Mouse (Mus musculus): ENCODE results near the gene Dip2c.

The Dip2c gene

GRCm38 (mm10) chr13:9329307-9329915 lies 53.1 kb downstream of the Dip2c start:
- in situ Hi-C loops (cut with MseI, MboI): no loop called here

- in situ Hi-C loops (cut with MseI, MboI): no loop called here
Measured at GRCm38 (mm10) chr13:9333187-9333586, 56.9 kb downstream of the Dip2c start.

GRCm38 (mm10) chr13:9340293-9340692 lies 64.0 kb downstream of the Dip2c start:
- in situ Hi-C loops (cut with MseI, MboI): no loop called here

- in situ Hi-C loops (cut with MseI, MboI): no loop called here
Measured at GRCm38 (mm10) chr13:9342696-9343095, 66.4 kb downstream of the Dip2c start.

- in situ Hi-C loops (cut with MseI, MboI): no loop called here
Measured at GRCm38 (mm10) chr13:9347448-9347847, 71.1 kb downstream of the Dip2c start.

GRCm38 (mm10) chr13:9350670-9351069 lies 74.3 kb downstream of the Dip2c start:
- in situ Hi-C loops (cut with MseI, MboI): no loop called here

- in situ Hi-C loops (cut with MseI, MboI): no loop called here
Measured at GRCm38 (mm10) chr13:9353890-9354289, 77.6 kb downstream of the Dip2c start.

- in situ Hi-C loops (cut with MseI, MboI): no loop called here
Measured at GRCm38 (mm10) chr13:9355331-9355730, 79.0 kb downstream of the Dip2c start.

- in situ Hi-C loops (cut with MseI, MboI): no loop called here
Measured at GRCm38 (mm10) chr13:9361457-9361856, 85.1 kb downstream of the Dip2c start.

- in situ Hi-C loops (cut with MseI, MboI): no loop called here
Measured at GRCm38 (mm10) chr13:9371387-9371786, 95.1 kb downstream of the Dip2c start.

- in situ Hi-C loops (cut with MseI, MboI): no loop called here
Measured at GRCm38 (mm10) chr13:9377130-9377529, 100.8 kb downstream of the Dip2c start.

- in situ Hi-C loops (cut with MseI, MboI): no loop called here
Measured at GRCm38 (mm10) chr13:9380740-9381410, 104.5 kb downstream of the Dip2c start.

GRCm38 (mm10) chr13:9388017-9388416 lies 111.7 kb downstream of the Dip2c start:
- in situ Hi-C loops (cut with MseI, MboI): no loop called here

GRCm38 (mm10) chr13:9389334-9389733 lies 113.0 kb downstream of the Dip2c start:
- in situ Hi-C loops (cut with MseI, MboI): no loop called here

- in situ Hi-C loops (cut with MseI, MboI): no loop called here
Measured at GRCm38 (mm10) chr13:9390204-9390804, 114.0 kb downstream of the Dip2c start.

- in situ Hi-C loops (cut with MseI, MboI): no loop called here
Measured at GRCm38 (mm10) chr13:9393470-9393869, 117.1 kb downstream of the Dip2c start.

- in situ Hi-C loops (cut with MseI, MboI): no loop called here
Measured at GRCm38 (mm10) chr13:9395286-9395685, 119.0 kb downstream of the Dip2c start.

GRCm38 (mm10) chr13:9398846-9399245 lies 122.5 kb downstream of the Dip2c start:
- in situ Hi-C loops (cut with MseI, MboI): no loop called here

GRCm38 (mm10) chr13:9405399-9405798 lies 129.1 kb downstream of the Dip2c start:
- in situ Hi-C loops (cut with MseI, MboI): no loop called here

- in situ Hi-C loops (cut with MseI, MboI): no loop called here
Measured at GRCm38 (mm10) chr13:9408983-9409382, 132.7 kb downstream of the Dip2c start.

GRCm38 (mm10) chr13:9418441-9418840 lies 142.1 kb downstream of the Dip2c start:
- in situ Hi-C loops (cut with MseI, MboI): no loop called here

GRCm38 (mm10) chr13:9419213-9419612 lies 142.9 kb downstream of the Dip2c start:
- in situ Hi-C loops (cut with MseI, MboI): no loop called here

GRCm38 (mm10) chr13:9421949-9422348 lies 145.6 kb downstream of the Dip2c start:
- in situ Hi-C loops (cut with MseI, MboI): no loop called here
